Mouse (Mus musculus) thymus, adult 2 months (tissue): ENCODE data around the gene Pfkfb2. TPM values are rescaled to one million over a fixed set of nuclear protein-coding genes. Genes with fewer than 3 reads are reported as not detected.

ENCODE experiments used
- DNase-seq: peaks from one replicate; pipeline ENCODE4 v3.0.0; 2021
- H3K27ac ChIP-seq: fragments of 200-500 bp; 2 replicates; pipeline ENCODE4 v1.5.1; 2012; ENCODE audit warnings: low read length, control low read depth; ENCODE audit not compliant: control insufficient read depth, insufficient read depth
- H3K27me3 ChIP-seq: fragments of 200-500 bp; 2 replicates; pipeline ENCODE4 v1.6.1; 2012; ENCODE audit warnings: mild to moderate bottlenecking, low read length, moderate library complexity, mixed read lengths; ENCODE audit not compliant: control insufficient read depth, insufficient read depth
- H3K36me3 ChIP-seq: fragments of 200-500 bp; 2 replicates; pipeline ENCODE4 v1.6.1; 2012; ENCODE audit warnings: mild to moderate bottlenecking, low read length, moderate library complexity; ENCODE audit not compliant: control insufficient read depth, insufficient read depth
- H3K4me1 ChIP-seq: fragments of 200-500 bp; replicated peaks from 2 replicates; pipeline ENCODE4 v1.6.1; 2012; ENCODE audit warnings: low read length; ENCODE audit not compliant: control insufficient read depth, insufficient read depth
- H3K4me3 ChIP-seq: fragments of 200-500 bp; 2 replicates; pipeline ENCODE4 v1.5.1; 2012; ENCODE audit warnings: mild to moderate bottlenecking, low read length, control low read depth, moderate library complexity; ENCODE audit not compliant: control insufficient read depth, insufficient read depth
- CTCF ChIP-seq: fragments of 200-500 bp; IDR thresholded peaks from 2 replicates; pipeline ENCODE4 v1.5.1; 2012; ENCODE audit warnings: mild to moderate bottlenecking, control low read depth, low read length, moderate library complexity, borderline replicate concordance; ENCODE audit not compliant: control insufficient read depth, poor library complexity, insufficient read depth; ENCODE audit errors: extremely low read depth
- POLR2A ChIP-seq: fragments of 200-500 bp; IDR thresholded peaks from 2 replicates; pipeline ENCODE4 v1.6.1; 2012; ENCODE audit warnings: mild to moderate bottlenecking, low read length, control low read depth, moderate library complexity; ENCODE audit not compliant: control insufficient read depth, poor library complexity, insufficient read depth; ENCODE audit errors: extremely low read depth
- WGBS: fragments of 180-500 bp; shearing (Covaris S2); methylation state at CpG from one replicate; pipeline ENCODE4 v1.1.7; 2018; 5-methylcytosine and 5-hydroxymethylcytosine counted together
- polyA plus RNA-seq: library from polyadenylated mRNA; depleted of rRNA; stranded (reverse); fragments of >200 nt; gene quantifications from 2 replicates; pipeline ENCODE4 v1.2.3, GENCODE M21; 2012

Pfkfb2 gene
- polyA plus RNA-seq, 1 experiment: 9.5 TPM

DNA sequence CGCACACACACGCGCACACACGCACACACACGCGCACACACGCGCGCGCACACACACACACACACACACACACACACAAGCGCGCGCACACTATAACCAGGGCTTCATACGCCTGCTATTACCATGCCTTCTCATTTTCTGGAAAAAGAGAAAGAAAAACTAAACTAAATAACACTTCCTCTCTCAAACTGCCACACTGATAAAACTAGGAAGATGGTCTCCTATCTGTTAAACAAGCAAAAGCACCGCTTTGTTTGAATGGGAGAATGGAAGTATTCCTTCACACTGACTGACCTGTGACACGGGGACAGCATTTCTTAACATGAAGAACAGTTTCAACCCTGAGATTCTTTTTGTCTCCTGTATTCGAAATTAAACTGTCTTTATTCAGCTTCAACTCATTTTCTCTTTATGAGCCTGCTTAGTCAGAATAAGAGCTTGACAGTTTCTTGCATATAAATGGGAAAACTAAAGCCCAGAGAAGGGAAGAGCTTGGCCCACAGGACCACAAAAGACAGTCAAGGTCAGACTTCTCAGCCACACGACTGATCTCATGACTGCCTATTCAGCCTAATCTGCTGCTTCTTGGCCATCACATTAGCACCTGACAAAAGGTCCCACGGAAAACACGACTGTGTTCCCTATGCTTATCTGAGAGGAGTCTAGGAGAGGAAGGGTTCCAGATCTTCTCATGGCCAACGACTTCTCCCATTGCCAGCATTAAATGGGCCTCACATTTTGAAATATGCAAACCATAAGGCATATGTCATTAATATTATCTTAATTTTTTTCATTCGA, 18.6 kb downstream of the Pfkfb2 start:
- WGBS: 97% methylated on average over 22 of the region's 22 CpGs
- H3K27ac ChIP-seq: no peak overlapping the region
- no peak for TF ChIP-seq POLR2A
- TF ChIP-seq CTCF: no peak
- 0 out of 2 replicates have a peak, but pooled peaks cover 3% of the 10 kb centered on the region for H3K4me1 ChIP-seq
- no peak for DNase-seq
- H3K27me3 ChIP-seq: no peaks in the 10 kb centered on the region
- H3K36me3 ChIP-seq: no peaks in the 10 kb centered on the region
- H3K4me3 ChIP-seq: no peak overlapping the region

GRCm38 (mm10) chr1:130703613-130704012, 25.4 kb downstream of the Pfkfb2 start:
- no peaks in the 10 kb centered on the region for H3K27me3 ChIP-seq
- no peak overlapping the region for H3K4me3 ChIP-seq
- no peak for DNase-seq
- TF ChIP-seq POLR2A (no peak), CTCF (no peak)
- 96% methylated on average over 2 of the region's 2 CpGs for WGBS
- H3K36me3 ChIP-seq: no peaks in the 10 kb centered on the region; the same call in 1 of the 2 replicates
- H3K4me1 ChIP-seq: peaks cover 13% of the 10 kb centered on the region
- H3K27ac ChIP-seq: no peak overlapping the region

- TF ChIP-seq POLR2A (no peak), CTCF (no peak)
- H3K27me3 ChIP-seq: no peaks in the 10 kb centered on the region
- DNase-seq: no peak
- peaks cover 14% of the 10 kb centered on the region for H3K4me1 ChIP-seq
- WGBS: 99% methylated on average over 11 of the region's 11 CpGs
- H3K4me3 ChIP-seq: no peak overlapping the region
- H3K36me3 ChIP-seq: peaks cover 8% of the 10 kb centered on the region; the same call in 1 of the 2 replicates
- H3K27ac ChIP-seq: no peak overlapping the region
These were observed 27.1 kb downstream of the Pfkfb2 start for GRCm38 (mm10) chr1:130701976-130702375.

GRCm38 (mm10) chr1:130699937-130700633, 29.0 kb downstream of the Pfkfb2 start:
- DNase-seq: peak; percentile 17
- H3K4me3 ChIP-seq: no peak overlapping the region
- peaks cover 8% of the 10 kb centered on the region; the same call in 1 of the 2 replicates for H3K36me3 ChIP-seq
- H3K4me1 ChIP-seq: peaks cover 14% of the 10 kb centered on the region
- no peak overlapping the region for H3K27ac ChIP-seq
- no peaks in the 10 kb centered on the region for H3K27me3 ChIP-seq
- 67% methylated on average over 10 of the region's 10 CpGs for WGBS
- TF ChIP-seq POLR2A (no peak), CTCF (no peak)

GRCm38 (mm10) chr1:130698601-130699000, 30.5 kb downstream of the Pfkfb2 start:
- no peak for DNase-seq
- TF ChIP-seq POLR2A (no peak), CTCF (no peak)
- no peak overlapping the region for H3K27ac ChIP-seq
- WGBS: 94% methylated on average over 5 of the region's 5 CpGs
- peaks cover 8% of the 10 kb centered on the region; the same call in 1 of the 2 replicates for H3K36me3 ChIP-seq
- no peaks in the 10 kb centered on the region for H3K27me3 ChIP-seq
- H3K4me1 ChIP-seq: peaks cover 14% of the 10 kb centered on the region
- no peak overlapping the region for H3K4me3 ChIP-seq

DNA sequence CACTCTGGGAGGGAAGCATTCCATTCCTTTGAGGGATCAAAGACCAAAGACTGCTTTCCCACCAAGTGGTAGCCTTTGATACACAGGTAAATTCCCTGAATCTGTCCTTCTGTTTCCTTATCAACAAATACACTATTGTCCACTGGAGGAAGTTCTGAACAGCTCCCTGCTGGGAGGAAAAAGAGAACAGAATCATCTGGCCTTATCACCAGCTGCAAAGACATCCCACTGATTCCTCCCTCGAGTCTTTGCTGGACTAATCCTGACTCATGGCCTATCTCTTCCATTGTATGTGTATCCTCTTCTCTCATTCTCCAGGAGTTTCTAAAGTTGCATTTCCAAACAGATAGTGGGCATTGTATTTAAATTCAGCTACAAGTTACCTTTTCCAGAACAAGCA, 45.1 kb downstream of the Pfkfb2 start:
- no peaks in the 10 kb centered on the region for H3K4me1 ChIP-seq
- 84% methylated on average over 1 of the region's 1 CpGs for WGBS

More for the DNA sequence above, 45.1 kb downstream of the Pfkfb2 start:
- H3K36me3 ChIP-seq: no peaks in the 10 kb centered on the region
- no peak for DNase-seq
- no peak overlapping the region for H3K4me3 ChIP-seq
- TF ChIP-seq POLR2A (no peak), CTCF (no peak)
- H3K27ac ChIP-seq: no peak overlapping the region
- no peaks in the 10 kb centered on the region for H3K27me3 ChIP-seq
